Mouse (Mus musculus) midbrain, postnatal 0 days (tissue): Measurements from ENCODE around the gene Kif22. TPM values are rescaled to one million over a fixed set of nuclear protein-coding genes. Genes with fewer than 3 reads are reported as not detected.

ENCODE experiments used
- ATAC-seq: fragments of 200-750 bp; cut with Nextera tagmentation; 2 replicates; pipeline ENCODE4 v1.8.0; 2017; ENCODE audit warnings: moderate number of reproducible peaks, mild to moderate bottlenecking, moderate TSS enrichment, moderate library complexity; ENCODE audit not compliant: low FRiP score
- DNase-seq: peaks from one replicate; pipeline ENCODE4 v3.0.0-alpha.2; 2015; ENCODE audit warnings: low spot score
- H3K27ac ChIP-seq: fragments of 300-500 bp; sonication (generic); 2 replicates; pipeline ENCODE4 v1.5.1; 2014; ENCODE audit warnings: low read depth, mild to moderate bottlenecking, low read length, mixed read lengths
- H3K27me3 ChIP-seq: fragments of 300-500 bp; sonication (generic); 2 replicates; pipeline ENCODE4 v1.6.1; 2014; ENCODE audit warnings: low read length, control low read depth, mixed read lengths; ENCODE audit not compliant: insufficient read depth
- H3K36me3 ChIP-seq: fragments of 300-500 bp; sonication (generic); 2 replicates; pipeline ENCODE4 v1.6.1; 2014; ENCODE audit warnings: low read length, control low read depth, mixed read lengths; ENCODE audit not compliant: insufficient read depth
- H3K4me1 ChIP-seq: fragments of 300-500 bp; sonication (generic); 2 replicates; pipeline ENCODE4 v1.6.1; 2014; ENCODE audit warnings: mild to moderate bottlenecking, control low read depth, antibody characterized with exemption, low read length, mixed read lengths; ENCODE audit not compliant: insufficient read depth
- H3K4me2 ChIP-seq: fragments of 300-500 bp; sonication (generic); 2 replicates; pipeline ENCODE4 v1.6.1; 2014; ENCODE audit warnings: low read depth, mild to moderate bottlenecking, low read length, mixed read lengths; ENCODE audit not compliant: poor library complexity, severe bottlenecking
- H3K4me3 ChIP-seq: fragments of 300-500 bp; sonication (generic); 2 replicates; pipeline ENCODE4 v1.5.1; 2014; ENCODE audit warnings: low read depth, mild to moderate bottlenecking, low read length, moderate library complexity
- H3K9ac ChIP-seq: fragments of 300-500 bp; sonication (generic); replicated peaks from 2 replicates; pipeline ENCODE4 v1.6.1; 2014; ENCODE audit warnings: mild to moderate bottlenecking, low read length, moderate library complexity, mixed read lengths; ENCODE audit not compliant: poor library complexity, severe bottlenecking
- H3K9me3 ChIP-seq: fragments of 300-500 bp; sonication (generic); 2 replicates; pipeline ENCODE4 v1.6.1; 2016; ENCODE audit warnings: low read length, control low read depth
- CTCF ChIP-seq: IDR thresholded peaks from 2 replicates; pipeline ENCODE4 v1.5.1; 2016; ENCODE audit warnings: antibody characterized with exemption, mild to moderate bottlenecking
- whole genome bisulfite sequencing: fragments of 180-500 bp; shearing (Covaris S2); extraction: QIAGEN DNeasy Blood & Tissue Kit; methylation state at CpG from one replicate; pipeline ENCODE4 v1.1.7; 2014; 5-methylcytosine and 5-hydroxymethylcytosine counted together
- polyA plus RNA-seq: library from polyadenylated mRNA; unstranded; fragments of >200 nt; fragmentation: Nextera tagmentation; extraction: Ambion mirVana; gene quantifications from 2 replicates; pipeline ENCODE4 v1.2.1, GENCODE M21; 2015
- total RNA-seq: library from RNA; depleted of rRNA; stranded (reverse); fragments of >200 nt; gene quantifications from 2 replicates; pipeline ENCODE4 v1.2.3, GENCODE M21; 2014

Kif22 gene
- total and polyA plus RNA-seq, 2 experiments from 2014 or later: 4.2 to 11.3 TPM

- no peak overlapping the region for H3K4me2 ChIP-seq
- DNase-seq (no peak), ATAC-seq (no peak)
- no peaks in the 10 kb centered on the region for H3K27me3 ChIP-seq
- no peak for TF ChIP-seq CTCF
- no peaks in the 10 kb centered on the region for H3K4me1 ChIP-seq
- no peak overlapping the region for H3K27ac ChIP-seq
- no peaks in the 10 kb centered on the region for H3K36me3 ChIP-seq
- WGBS: 86% methylated on average over 4 of the region's 4 CpGs
- H3K9me3 ChIP-seq: no peaks in the 10 kb centered on the region
- H3K4me3 ChIP-seq: no peak overlapping the region
- H3K9ac ChIP-seq: no peak overlapping the region
These were observed 24.0 kb upstream of the Kif22 start for GRCm38 (mm10) chr7:127066317-127066716.

- no peaks in the 10 kb centered on the region for H3K36me3 ChIP-seq
- no peak overlapping the region for H3K4me2 ChIP-seq
- no peaks in the 10 kb centered on the region for H3K27me3 ChIP-seq
- no peak overlapping the region for H3K27ac ChIP-seq
- WGBS: 86% methylated on average over 6 of the region's 6 CpGs
- no peak for TF ChIP-seq CTCF
- H3K9me3 ChIP-seq: no peaks in the 10 kb centered on the region
- ATAC-seq (no peak), DNase-seq (no peak)
- no peak overlapping the region for H3K9ac ChIP-seq
- H3K4me1 ChIP-seq: no peaks in the 10 kb centered on the region
- no peak overlapping the region for H3K4me3 ChIP-seq
These were observed 23.3 kb upstream of the Kif22 start for GRCm38 (mm10) chr7:127065538-127065937.

GRCm38 (mm10) chr7:127055026-127055585 lies 12.8 kb upstream of the Kif22 start:
- no peak for TF ChIP-seq CTCF
- H3K9ac ChIP-seq: no peak overlapping the region
- no peaks in the 10 kb centered on the region for H3K4me1 ChIP-seq
- H3K36me3 ChIP-seq: no peaks in the 10 kb centered on the region
- H3K9me3 ChIP-seq: no peaks in the 10 kb centered on the region
- ATAC-seq: no peak
- no peak overlapping the region for H3K27ac ChIP-seq
- no peaks in the 10 kb centered on the region for H3K27me3 ChIP-seq
- DNase-seq: no peak
- H3K4me3 ChIP-seq: no peak overlapping the region
- 77% methylated on average over 5 of the region's 5 CpGs for WGBS
- no peak overlapping the region for H3K4me2 ChIP-seq

- ATAC-seq (no peak), DNase-seq (no peak)
- peaks cover 6% of the 10 kb centered on the region for H3K4me1 ChIP-seq
- no peak overlapping the region for H3K9ac ChIP-seq
- H3K27me3 ChIP-seq: no peaks in the 10 kb centered on the region
- H3K4me2 ChIP-seq: no peak overlapping the region
- 0 out of 2 replicates have a peak, but pooled peaks cover 4% of the 10 kb centered on the region for H3K36me3 ChIP-seq
- H3K27ac ChIP-seq: no peak overlapping the region
- TF ChIP-seq CTCF: no peak
- H3K4me3 ChIP-seq: no peak overlapping the region
- WGBS: 83% methylated on average over 1 of the region's 1 CpGs
- no peaks in the 10 kb centered on the region for H3K9me3 ChIP-seq
These were observed 11.0 kb downstream of the Kif22 start for GRCm38 (mm10) chr7:127031244-127031643.

GRCm38 (mm10) chr7:127030172-127030571 lies 12.1 kb downstream of the Kif22 start:
- no peak overlapping the region for H3K27ac ChIP-seq
- 0 out of 2 replicates have a peak, but pooled peaks cover 4% of the 10 kb centered on the region for H3K36me3 ChIP-seq
- no peak for TF ChIP-seq CTCF
- no peak overlapping the region for H3K9ac ChIP-seq
- WGBS: 93% methylated on average over 1 of the region's 1 CpGs
- ATAC-seq: no peak
- H3K27me3 ChIP-seq: no peaks in the 10 kb centered on the region
- no peak for DNase-seq
- H3K4me3 ChIP-seq: no peak overlapping the region
- H3K4me1 ChIP-seq: peaks cover 6% of the 10 kb centered on the region
- H3K9me3 ChIP-seq: no peaks in the 10 kb centered on the region
- no peak overlapping the region for H3K4me2 ChIP-seq

GRCm38 (mm10) chr7:127027885-127028284 lies 14.4 kb downstream of the Kif22 start:
- no peak for ATAC-seq
- peak overlapping the region; percentile 79 for H3K9ac ChIP-seq

More at GRCm38 (mm10) chr7:127027885-127028284, 14.4 kb downstream of the Kif22 start:
- Histone ChIP-seq H3K27ac (peak overlapping the region; percentile 99), H3K4me1 (peaks cover 21% of the 10 kb centered on the region), H3K36me3 (peaks cover 8% of the 10 kb centered on the region), H3K4me2 (peak overlapping the region; percentile 76), H3K4me3 (peak overlapping the region; percentile 90), H3K9me3 (no peaks in the 10 kb centered on the region), H3K27me3 (no peaks in the 10 kb centered on the region)
- peak; percentile 11 for TF ChIP-seq CTCF
- WGBS: 53% methylated on average over 8 of the region's 8 CpGs
- no peak for DNase-seq
